In the genomic region with DNA sequence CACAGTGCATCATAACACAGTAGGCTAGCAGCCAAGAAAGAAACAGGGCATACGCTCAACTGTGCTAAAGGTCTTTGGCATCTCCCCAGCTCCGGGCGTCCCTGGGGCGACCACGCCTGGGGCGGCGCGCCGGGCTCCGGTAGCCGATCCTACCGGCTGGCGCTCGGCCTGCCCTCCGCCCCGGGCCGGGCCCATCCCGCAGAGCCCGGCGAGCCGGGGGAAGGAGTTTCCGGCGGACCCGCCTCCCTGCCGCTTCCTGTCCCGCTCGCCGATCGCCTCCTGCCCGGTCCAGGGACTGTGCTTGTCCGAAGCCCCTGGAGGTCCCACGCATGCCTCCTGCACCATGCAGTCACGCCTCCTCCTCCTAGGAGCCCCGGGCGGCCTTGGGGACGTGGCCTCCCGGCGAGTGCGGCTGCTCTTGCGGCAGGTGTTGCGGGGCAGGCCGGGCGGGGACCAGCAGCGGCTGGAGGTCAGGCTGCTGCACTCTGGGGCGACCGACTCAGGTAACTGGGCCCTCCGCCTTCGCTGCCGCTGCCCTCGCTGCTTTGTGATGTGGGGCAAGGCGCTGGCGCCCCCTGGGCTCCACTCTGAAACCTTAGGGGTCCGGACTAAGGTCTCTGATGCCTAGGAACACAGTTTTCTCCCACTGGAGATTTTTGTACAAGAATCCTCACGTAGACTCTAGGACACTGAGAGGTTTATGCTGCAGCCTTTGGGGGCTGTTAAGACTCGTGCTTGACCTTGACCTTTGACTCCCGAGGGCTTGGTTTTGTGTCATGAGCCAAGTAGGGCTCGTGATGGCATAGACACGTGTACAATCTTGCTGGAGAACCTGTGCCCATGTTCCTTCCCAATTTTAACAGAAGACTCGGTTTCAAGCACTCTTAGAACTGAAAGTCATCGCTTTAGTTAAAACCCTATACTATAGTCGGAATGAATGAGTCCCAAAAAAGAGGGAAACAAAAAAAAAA, we compare ENCODE assay signal across 8 mouse cellular contexts. TPM values are rescaled to one million over a fixed set of nuclear protein-coding genes. Genes with fewer than 3 reads are reported as not detected.
DNase-seq lines count a peak whose midpoint lies in the region; ATAC-seq and TF ChIP-seq lines count a peak whose summit lies in the region.

TSS of gene Vwa8 (plus strand) at position 112 of the 971 bp plus-strand sequence.

- H3ac ChIP-seq in myocyte (ENCODE audit: control insufficient read depth, insufficient read length) = peak within 1 kb of the TSS; percentile 56

- peak; percentile 74 for DNase-seq in CD4-positive, CD25-positive, alpha-beta regulatory T cell, adult 2 months (ENCODE audit: low read depth, low spot score)
- peak; percentile 89 for DNase-seq in kidney, postnatal 0 days (ENCODE audit: low spot score)
- DNase-seq in liver, embryonic 11.5 days (ENCODE audit: low spot score) = peak; percentile 87
- DNase-seq in spleen, postnatal 4 days (ENCODE audit: low spot score in 2 of 2) = peak; percentile 75 to 89

- peak; percentile 69 for TF ChIP-seq CTCF in kidney, postnatal 0 days (IDR thresholded peaks at IDR 0.05; ENCODE audit: low read depth)

- peak within 1 kb of the TSS; percentile 94 for H3K9ac ChIP-seq in heart, embryonic 13.5 days
- peak within 1 kb of the TSS; percentile 90 for H3K9ac ChIP-seq in kidney, postnatal 0 days (ENCODE audit: low read depth, low read length)
- H3K9ac ChIP-seq in liver, embryonic 11.5 days (ENCODE audit: low read depth, low read length) = peak within 1 kb of the TSS; percentile 86

- peak within 1 kb of the TSS; percentile 91 for H3K4me3 ChIP-seq in brown adipose tissue, adult 24 weeks (ENCODE audit: insufficient read depth, low read depth, low read length)
- peak within 1 kb of the TSS; percentile 92 for H3K4me3 ChIP-seq in heart, embryonic 13.5 days
- H3K4me3 ChIP-seq in kidney, postnatal 0 days (replicated peaks; ENCODE audit: low read depth, low read length) = peak within 1 kb of the TSS; percentile 82
- peak within 1 kb of the TSS; percentile 71 for H3K4me3 ChIP-seq in liver, embryonic 11.5 days (ENCODE audit: low read depth, low read length)
- peak within 1 kb of the TSS; percentile 41 for H3K4me3 ChIP-seq in myocyte

- peak; percentile 65 for ATAC-seq in erythroid progenitor cell, adult 5-6 weeks (replicated peaks; ENCODE audit: low FRiP score, poor library complexity, severe bottlenecking)
- ATAC-seq in heart, embryonic 13.5 days (ENCODE audit: extremely low read depth, insufficient number of reproducible peaks, low FRiP score, low TSS enrichment) = peak; percentile 71
- ATAC-seq in kidney, postnatal 0 days (replicated peaks; ENCODE audit: low FRiP score, low read depth) = peak; percentile 93
- peak; percentile 82 for ATAC-seq in liver, embryonic 11.5 days (replicated peaks; ENCODE audit: low FRiP score)

- 2% methylated on average over 61 of the region's 61 CpGs for WGBS in heart, embryonic 13.5 days
- 2% methylated on average over 53 of the region's 61 CpGs for WGBS in kidney, postnatal 0 days
- 3% methylated on average over 58 of the region's 61 CpGs for WGBS in liver, embryonic 11.5 days

- H3K27ac ChIP-seq in brown adipose tissue, adult 24 weeks (replicated peaks; ENCODE audit: low read depth, low read length) = peak within 1 kb of the TSS; percentile 94
- peak within 1 kb of the TSS; percentile 95 for H3K27ac ChIP-seq in heart, embryonic 13.5 days (replicated peaks)
- peak within 1 kb of the TSS; percentile 98 for H3K27ac ChIP-seq in kidney, postnatal 0 days
- H3K27ac ChIP-seq in liver, embryonic 11.5 days (ENCODE audit: low read depth, low read length) = peak within 1 kb of the TSS; percentile 75

- no peaks in the 10 kb centered on the region for H3K9me3 ChIP-seq in heart, embryonic 13.5 days
- H3K9me3 ChIP-seq in kidney, postnatal 0 days (replicated peaks; ENCODE audit: low read length) = no peaks in the 10 kb centered on the region
- no peaks in the 10 kb centered on the region for H3K9me3 ChIP-seq in liver, embryonic 11.5 days (ENCODE audit: control insufficient read depth, low read length)

- peak within 1 kb of the TSS; percentile 80 for H3K4me2 ChIP-seq in heart, embryonic 13.5 days
- H3K4me2 ChIP-seq in kidney, postnatal 0 days (ENCODE audit: low read length) = peak within 1 kb of the TSS; percentile 94
- peak within 1 kb of the TSS; percentile 68 for H3K4me2 ChIP-seq in liver, embryonic 11.5 days
- peak within 1 kb of the TSS; percentile 83 for H3K4me2 ChIP-seq in myocyte (ENCODE audit: low read depth)

- H3K4me1 ChIP-seq in brown adipose tissue, adult 24 weeks (ENCODE audit: control insufficient read depth, insufficient read depth, insufficient read length, low read length) = peaks cover 3% of the 10 kb centered on the region; the same call in 1 of the 2 replicates
- H3K4me1 ChIP-seq in heart, embryonic 13.5 days = peaks cover 37% of the 10 kb centered on the region
- peaks cover 11% of the 10 kb centered on the region; the same call in 1 of the 2 replicates for H3K4me1 ChIP-seq in kidney, postnatal 0 days (replicated peaks; ENCODE audit: insufficient read depth, low read length)
- peaks cover 14% of the 10 kb centered on the region for H3K4me1 ChIP-seq in liver, embryonic 11.5 days (replicated peaks; ENCODE audit: control insufficient read depth, insufficient read depth, low read length)

- no peaks in the 10 kb centered on the region for H3K27me3 ChIP-seq in heart, embryonic 13.5 days (replicated peaks)
- H3K27me3 ChIP-seq in kidney, postnatal 0 days (ENCODE audit: insufficient read depth, low read length) = no peaks in the 10 kb centered on the region
- no peaks in the 10 kb centered on the region for H3K27me3 ChIP-seq in liver, embryonic 11.5 days (replicated peaks; ENCODE audit: control insufficient read depth, insufficient read depth, low read length)
- no peaks in the 10 kb centered on the region for H3K27me3 ChIP-seq in myocyte (ENCODE audit: control insufficient read depth, insufficient read depth, insufficient read length)

- H3K79me2 ChIP-seq in myocyte (ENCODE audit: control insufficient read depth, insufficient read depth) = no peaks in the 10 kb centered on the region

- peak; percentile 84 for TF ChIP-seq POLR2A in myocyte (IDR thresholded peaks at IDR 0.05; ENCODE audit: insufficient read length, low read depth)

- no peaks in the 10 kb centered on the region for H3K36me3 ChIP-seq in heart, embryonic 13.5 days
- no peaks in the 10 kb centered on the region for H3K36me3 ChIP-seq in kidney, postnatal 0 days (ENCODE audit: insufficient read depth, low read length)
- H3K36me3 ChIP-seq in liver, embryonic 11.5 days (ENCODE audit: control insufficient read depth, insufficient read depth, low read length) = no peaks in the 10 kb centered on the region
- H3K36me3 ChIP-seq in myocyte (ENCODE audit: control insufficient read depth, insufficient read depth) = no peaks in the 10 kb centered on the region

TF ChIP-seq in myocyte, 11 proteins besides CTCF, POLR2A, EP300 and RAD21:
- TF ChIP-seq POLR2AphosphoS2 (IDR thresholded peaks at IDR 0.05; ENCODE audit: insufficient read length, low read depth) (peak; percentile 66), TCF3 (IDR thresholded peaks at IDR 0.05; ENCODE audit: insufficient read length, low read depth) (no peak), REST (IDR thresholded peaks at IDR 0.05; ENCODE audit: insufficient read depth, insufficient read length) (no peak), CEBPB (IDR thresholded peaks at IDR 0.05; ENCODE audit: insufficient read depth, poor library complexity, severe bottlenecking) (no peak), MYOG (IDR thresholded peaks at IDR 0.05; ENCODE audit: control insufficient read depth in 1 of 3, insufficient read depth in 1 of 3, insufficient read length in 2 of 3, low read depth in 2 of 3) (peak in 2 of 3 experiments; percentile 48 to 51), E2F4 (IDR thresholded peaks at IDR 0.05; ENCODE audit: insufficient read depth) (no peak), SRF (IDR thresholded peaks at IDR 0.05; ENCODE audit: control insufficient read depth, insufficient read length, low read depth) (no peak), MYOD1 (IDR thresholded peaks at IDR 0.05; ENCODE audit: control insufficient read depth in 1 of 3, insufficient read length in 2 of 3, low read depth in 2 of 3) (peak in 1 of 3 experiments; percentile 47), MAX (IDR thresholded peaks at IDR 0.05; ENCODE audit: low read depth) (no peak)

RNA-seq across cellular contexts. Expression of gene Vwa8, which starts in this region (rescaled TPM):
- polyA plus RNA-seq in brown adipose tissue, adult 24 weeks (2012; ENCODE audit: insufficient read depth, insufficient read length, missing spikeins) = 148 and 195 TPM in 2 replicates
- 5.0 and 6.5 TPM in 2 replicates for total RNA-seq in erythroid progenitor cell, adult 5-6 weeks (2015; ENCODE audit: low replicate concordance)
- total RNA-seq in erythroid progenitor cell, adult 5-6 weeks (2017; ENCODE audit: low replicate concordance) = 2.3 and 2.7 TPM in 2 replicates
- 14.9 and 16.3 TPM in 2 replicates for polyA plus RNA-seq in heart, embryonic 13.5 days (2015; fragmentation: Nextera tagmentation; extraction: Ambion mirVana)
- 18.2 and 20.9 TPM in 2 replicates for polyA plus RNA-seq in kidney, postnatal 0 days (2015; fragmentation: Nextera tagmentation; extraction: Ambion mirVana)
- 12.6 and 13.2 TPM in 2 replicates for polyA plus RNA-seq in liver, embryonic 11.5 days (2014; fragmentation: Nextera tagmentation; extraction: Ambion mirVana)
- polyA plus RNA-seq in myocyte (2012; fragmentation: generic; extraction: Trizol) = 20.1 TPM

Comparison
In these comparisons a context has a peak if more than half of its experiments do, and no peak if none do; other contexts are left out.
1. Peak in every context shown above with its lines: DNase-seq, ATAC-seq, H3K4me3 ChIP-seq and H3K27ac ChIP-seq.
2. H3K4me3 ChIP-seq: peak in every context shown above with its lines; median percentile 92 in heart, embryonic 13.5 days; 91 in brown adipose tissue, adult 24 weeks; 82 in kidney, postnatal 0 days; 71 in liver, embryonic 11.5 days; 41 in myocyte.